Mouse (Mus musculus) gastrocnemius, postnatal 25 days (tissue): ENCODE data around the gene Gm9767. TPM values are rescaled to one million over a fixed set of nuclear protein-coding genes. Genes with fewer than 3 reads are reported as not detected.

Source experiments
- DNase-seq: peaks from one replicate; pipeline ENCODE4 v3.0.0; 2022
- long read RNA-seq, 2 experiments: library from polyadenylated mRNA; stranded (forward); transcript quantifications; one replicate each; pipeline ENCODE4 v2.0.0; 2021
- total RNA-seq, 2 experiments: library from RNA; stranded (reverse); gene quantifications; 1 replicate in 1 of 2; 2 replicates in 1 of 2; pipeline ENCODE4 v1.2.3; 2021

The Gm9767 gene
- not detected for total RNA-seq
- long read RNA-seq, experiment 1 = 0 reads
- long read RNA-seq, experiment 2 = 0 reads

DNA sequence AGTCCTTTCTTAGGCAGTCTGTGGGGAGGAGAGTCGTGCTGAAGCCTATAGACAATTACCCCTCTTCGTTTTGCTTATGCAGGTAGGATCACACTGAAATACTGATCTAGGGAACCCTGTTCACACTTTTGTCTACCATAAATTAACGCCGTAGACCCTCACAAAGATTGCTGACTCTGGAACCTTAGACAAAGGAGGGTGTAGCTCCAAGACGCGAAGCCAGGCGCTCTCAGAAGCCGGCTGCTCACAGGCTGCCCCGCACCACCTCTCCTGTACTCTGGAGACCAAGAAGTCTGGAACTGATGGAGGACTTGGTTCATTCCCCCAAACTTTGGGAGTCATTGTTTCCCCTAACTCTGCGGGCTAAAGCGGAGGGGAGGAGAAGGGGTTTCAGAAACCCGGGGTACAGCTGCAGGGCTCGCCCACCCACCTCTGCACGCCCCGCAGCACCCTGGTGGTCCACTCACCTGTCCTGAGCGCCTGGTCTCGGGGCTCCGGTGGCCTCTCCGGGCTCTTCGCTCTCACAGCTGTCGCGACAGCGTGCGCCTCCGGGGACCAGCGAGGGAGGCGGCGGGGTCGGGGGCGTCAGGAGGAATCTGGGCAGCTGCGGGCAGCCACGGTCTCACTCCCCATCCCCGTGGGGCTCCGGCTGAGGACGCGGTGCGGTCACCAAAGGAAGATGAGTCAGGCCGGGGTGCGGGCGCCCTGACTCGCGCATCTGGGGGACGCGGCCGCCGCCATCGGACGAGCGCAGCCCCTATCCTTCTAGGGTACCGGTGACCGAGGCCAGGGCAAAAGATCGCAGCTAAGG, at the start of gene Gm9767:
TSS of gene Gm9767 (plus strand) at position 585 of the 811 bp plus-strand sequence.
- DNase-seq = peak; percentile 6

DNA sequence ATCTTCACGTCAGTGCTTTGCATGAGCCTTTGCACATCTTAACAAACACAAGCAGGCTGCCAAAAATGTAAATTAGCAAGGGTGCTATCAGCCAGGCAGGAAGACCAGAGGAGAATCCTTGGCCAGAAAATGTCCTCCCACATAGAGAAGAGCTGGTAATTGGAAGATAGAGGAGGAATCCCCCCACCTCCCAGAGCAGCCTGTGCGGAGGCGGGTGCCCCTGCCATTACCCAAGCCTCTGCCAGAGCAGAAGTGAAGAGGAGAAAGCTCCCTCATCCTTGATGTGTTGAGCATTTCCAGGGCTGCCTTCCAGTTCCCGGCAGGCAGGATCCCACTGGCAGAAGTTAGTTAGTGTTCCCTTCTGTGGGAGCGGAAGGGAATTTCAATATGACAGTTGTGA, 43.1 kb upstream of the Gm9767 start:
- no peak for DNase-seq

DNA sequence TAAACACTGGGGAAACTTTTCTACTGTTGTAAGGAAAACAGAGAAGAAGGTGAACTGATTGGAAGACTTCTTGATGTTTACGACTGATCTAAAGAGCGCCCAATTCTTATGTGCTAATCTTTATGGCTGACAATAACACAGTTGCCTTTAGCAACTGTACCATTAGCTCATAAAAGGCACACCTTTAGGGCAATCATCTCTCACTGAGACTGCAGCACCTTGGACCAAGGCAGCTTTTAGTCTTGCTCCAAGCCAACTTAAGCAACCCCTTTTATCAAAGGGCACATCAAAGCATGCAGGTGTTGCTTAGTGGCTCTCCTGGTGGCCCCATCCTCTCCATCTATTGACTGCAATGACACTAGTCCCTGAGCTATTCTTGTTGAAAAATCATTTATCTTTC, 26.9 kb upstream of the Gm9767 start:
- no peak for DNase-seq

DNA sequence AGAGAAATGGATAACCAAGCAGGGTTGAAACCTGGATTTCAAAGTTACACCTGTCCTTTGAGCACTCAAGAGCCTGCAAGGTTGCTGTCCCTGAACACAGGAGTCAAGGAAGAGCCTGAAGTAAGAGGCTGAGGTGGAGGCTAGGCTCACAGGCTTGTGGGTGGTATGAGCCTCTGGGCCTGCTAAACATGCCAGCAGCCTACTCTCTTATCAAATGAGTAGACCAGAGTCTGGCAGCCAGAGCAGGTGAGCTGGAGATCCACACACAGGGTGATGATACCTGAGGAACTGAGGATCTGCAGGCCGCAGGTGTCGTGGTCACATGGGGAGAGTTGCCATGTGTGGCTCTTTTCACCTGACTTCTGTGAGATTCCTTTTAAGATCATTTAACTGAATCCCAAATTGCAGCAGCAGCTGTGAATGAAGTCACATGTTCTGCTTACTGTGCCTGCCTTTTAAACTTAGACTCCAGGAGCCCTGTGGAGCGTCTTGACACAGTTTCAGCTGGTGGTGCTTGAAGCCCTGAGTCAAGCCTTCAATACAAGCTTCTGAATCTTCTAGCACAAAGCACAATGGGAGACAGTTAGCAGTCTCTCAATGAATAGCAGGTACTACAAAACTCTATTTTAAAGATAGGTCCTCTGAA, 18.3 kb upstream of the Gm9767 start:
- DNase-seq = no peak

DNA sequence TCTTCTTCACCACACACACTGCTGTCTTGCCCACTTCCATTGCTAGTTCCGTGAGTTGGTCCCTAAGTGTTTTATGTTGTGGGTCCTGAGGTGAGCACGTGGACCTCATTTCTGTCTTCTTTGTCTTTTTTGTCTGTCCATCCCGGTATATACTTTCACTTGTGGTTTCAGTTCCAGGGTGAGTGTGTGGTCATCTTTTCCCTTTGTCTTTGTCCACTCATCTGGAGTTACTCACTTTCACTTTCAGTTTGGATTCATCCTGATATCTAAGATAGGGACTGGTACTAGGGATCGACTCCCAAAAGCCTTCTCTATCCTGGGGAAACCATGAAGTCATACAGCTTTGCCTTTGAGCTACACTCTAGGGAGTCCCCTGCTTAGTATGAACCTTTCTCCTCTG, 15.0 kb upstream of the Gm9767 start:
- DNase-seq = no peak

DNA sequence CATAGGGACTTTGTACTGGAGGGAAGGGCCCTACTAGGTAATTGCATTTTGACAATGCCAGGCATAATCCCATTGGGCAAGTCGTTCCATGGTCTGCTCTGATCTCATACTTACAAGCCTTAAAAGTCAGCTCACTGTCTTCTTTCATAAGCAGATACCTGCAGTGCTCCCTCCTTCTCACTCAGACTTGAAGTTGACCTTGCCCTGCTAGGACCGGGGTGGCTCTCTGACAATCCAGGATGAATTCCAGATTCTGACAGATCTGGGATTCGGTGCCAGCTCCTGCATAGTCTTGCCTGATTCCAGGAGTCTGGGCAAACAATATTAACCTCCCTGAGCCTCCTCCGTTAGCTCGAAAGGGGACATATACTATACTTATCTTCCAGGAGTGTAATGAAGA, 6.1 kb upstream of the Gm9767 start:
- no peak for DNase-seq

DNA sequence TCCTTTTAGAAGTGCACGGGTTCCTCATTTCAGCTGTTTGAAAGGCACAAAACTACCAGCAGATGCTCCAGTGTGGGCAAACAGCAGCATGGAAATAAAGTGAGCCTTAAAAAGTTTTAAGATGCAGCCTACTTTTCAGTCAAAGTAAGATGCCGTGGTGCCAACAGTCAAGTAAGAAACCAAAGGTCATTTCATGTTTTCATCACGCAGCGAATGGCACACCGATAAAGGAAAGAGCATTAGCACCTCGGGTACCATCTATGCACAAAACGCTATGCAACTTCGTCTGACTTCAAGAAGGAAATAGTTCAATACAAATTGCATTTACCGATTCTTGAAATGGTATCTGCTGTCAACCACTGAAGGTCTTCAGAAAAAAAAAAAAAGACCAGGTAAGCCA, 1.1 kb upstream of the Gm9767 start:
- no peak for DNase-seq

DNA sequence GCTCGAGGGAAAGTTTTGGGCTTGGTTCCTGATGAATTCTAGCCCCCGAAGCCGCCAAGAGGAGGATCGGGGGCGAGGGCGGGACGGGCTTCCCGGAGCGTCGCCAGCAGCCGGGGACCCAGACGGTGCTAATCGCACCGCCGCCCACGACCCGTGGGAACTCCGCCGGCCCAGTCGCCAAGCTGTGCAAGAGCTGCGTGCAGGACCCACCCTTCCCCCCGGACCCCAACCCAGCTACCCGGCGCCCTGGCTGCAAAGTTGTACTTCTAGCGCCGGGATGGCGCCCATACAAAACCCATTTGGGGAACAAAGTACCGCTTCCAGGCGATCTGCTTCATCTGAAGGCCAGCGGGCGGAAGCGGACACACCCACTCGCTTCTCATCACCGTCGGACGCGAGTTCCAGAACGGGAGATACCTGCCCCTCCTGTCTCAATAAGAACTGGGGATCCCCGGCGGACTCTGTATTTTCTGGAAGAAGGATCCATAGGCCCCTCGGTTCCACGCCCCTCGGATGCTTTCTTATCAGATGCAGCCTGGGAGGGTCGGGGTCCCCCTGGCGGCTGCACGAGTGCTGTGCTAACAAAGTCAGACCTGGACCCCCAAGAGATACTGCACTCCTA, 577 bp downstream of the Gm9767 start, which contains the start of gene Tmem200a:
TSS of gene Tmem200a (minus strand) at position 532 of the 622 bp plus-strand sequence.
- DNase-seq = peak; percentile 9

DNA sequence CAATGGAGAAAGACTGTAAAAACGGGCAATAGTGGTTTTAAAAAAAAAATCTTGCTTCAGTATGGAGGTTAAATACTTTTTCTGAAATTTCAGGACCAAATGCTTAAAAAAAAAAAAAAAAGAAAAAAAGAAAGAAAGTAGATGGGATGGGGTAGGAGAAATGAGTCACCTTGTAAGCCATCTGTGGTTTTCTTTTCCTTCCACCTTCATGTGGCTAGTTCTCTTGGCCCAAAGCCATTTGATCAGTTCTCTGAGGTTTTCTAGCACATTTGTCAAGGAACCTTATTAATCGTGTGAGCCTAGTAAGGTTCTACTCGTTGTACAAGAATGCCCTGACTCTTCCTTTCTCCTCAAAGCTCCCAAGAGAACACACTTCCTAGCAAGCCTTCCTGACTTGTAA, 1.6 kb downstream of the Gm9767 start:
- no peak for DNase-seq

DNA sequence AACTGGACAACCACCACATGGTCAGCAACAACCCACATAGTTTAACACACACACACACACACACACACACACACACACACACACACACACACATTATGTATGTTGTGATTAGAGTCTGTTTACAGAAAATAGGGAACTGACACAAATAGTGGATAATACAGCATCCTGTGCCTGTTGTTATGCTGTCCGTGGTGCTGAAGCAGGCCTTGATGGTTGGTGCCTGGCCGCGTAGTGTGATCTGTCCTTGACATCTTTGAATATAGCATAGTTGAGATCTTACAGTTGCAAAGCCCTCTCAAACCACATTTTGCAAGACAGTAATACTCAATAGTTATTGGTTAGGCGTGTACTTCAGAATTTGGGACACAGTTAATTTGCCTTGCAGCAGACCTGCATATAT, 4.0 kb downstream of the Gm9767 start:
- DNase-seq = no peak

DNA sequence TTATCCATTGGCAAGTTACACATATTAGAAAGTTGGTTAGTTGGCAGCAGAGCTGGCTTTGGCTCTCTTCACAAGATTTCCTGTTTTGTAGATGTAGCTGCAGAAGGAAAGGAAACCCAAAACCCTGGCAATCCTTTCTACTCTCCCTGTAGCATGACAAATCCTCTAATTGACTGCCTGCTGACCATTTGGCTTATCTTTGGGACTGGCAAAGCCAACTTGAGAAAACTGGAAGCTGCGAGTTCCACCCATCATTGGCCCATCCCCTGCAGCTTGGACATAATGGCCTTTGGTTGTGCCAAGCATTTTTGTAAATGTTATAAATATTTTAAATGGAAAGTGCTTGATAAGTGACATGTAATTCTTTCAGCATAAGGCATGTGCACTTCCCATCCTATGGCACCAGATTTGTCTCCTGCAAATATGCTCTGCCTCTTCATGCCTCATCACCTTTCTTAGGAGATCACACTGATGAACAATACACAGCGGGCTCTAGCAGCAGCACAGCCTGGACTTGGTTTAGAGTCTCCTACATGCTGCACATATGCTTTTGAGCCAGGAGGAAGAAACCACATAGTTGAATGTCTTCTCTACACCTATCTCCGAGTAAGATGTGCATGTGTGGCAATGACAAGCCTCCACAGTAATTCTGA, 25.4 kb downstream of the Gm9767 start:
- DNase-seq = no peak

DNA sequence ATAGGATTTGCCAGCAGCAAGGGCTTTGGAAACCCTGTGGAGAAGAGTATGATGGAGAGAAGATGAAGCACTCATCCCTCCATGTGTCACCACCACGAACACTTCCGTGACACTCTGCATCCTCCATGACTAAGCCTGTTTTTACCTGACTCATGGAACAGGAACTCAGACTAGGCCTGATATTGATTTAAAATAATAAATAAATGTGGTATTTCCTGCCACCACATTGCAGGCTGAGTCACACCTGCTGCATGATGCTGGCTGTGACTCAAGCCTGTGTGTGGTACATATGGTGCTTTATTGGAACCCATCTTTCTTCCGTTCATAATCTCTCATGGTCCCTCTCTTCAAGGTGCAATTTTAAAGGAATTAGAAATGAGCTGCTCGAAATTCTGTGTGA, 36.4 kb downstream of the Gm9767 start:
- DNase-seq = no peak

DNA sequence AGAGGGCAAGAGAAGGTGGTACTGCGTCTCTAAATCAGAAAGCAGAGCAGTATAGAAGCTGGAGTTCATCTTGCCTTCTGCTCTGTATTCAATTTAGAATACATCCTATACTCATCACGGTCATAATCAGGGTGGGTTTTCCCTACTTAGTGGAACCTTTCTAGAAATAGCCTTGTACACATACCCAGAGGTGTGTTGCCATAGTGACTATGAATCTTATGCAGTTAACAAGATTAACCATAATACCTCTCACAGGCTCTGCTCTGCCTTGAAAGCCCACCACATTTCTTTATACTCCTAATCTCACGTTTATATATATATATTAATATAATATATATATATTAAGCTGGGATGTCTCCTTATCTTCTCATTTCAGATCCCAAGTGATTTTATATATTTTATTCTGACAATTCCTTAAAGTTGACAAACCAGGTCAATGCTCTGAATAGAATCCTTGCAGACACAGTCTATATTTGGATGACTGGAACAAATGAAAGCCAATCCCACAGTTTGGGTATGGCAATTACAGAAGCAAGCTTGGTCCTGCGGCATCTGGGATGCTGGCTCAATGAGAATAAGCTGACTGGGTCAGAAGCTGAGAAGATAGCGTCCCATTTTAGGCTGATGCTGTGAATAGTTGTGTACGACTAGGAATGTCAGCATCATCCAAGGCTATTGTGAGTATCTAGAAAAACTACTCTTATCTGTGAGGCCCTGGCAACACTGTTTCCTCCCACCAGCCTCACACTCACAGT, 41.2 kb downstream of the Gm9767 start:
- no peak for DNase-seq

DNA sequence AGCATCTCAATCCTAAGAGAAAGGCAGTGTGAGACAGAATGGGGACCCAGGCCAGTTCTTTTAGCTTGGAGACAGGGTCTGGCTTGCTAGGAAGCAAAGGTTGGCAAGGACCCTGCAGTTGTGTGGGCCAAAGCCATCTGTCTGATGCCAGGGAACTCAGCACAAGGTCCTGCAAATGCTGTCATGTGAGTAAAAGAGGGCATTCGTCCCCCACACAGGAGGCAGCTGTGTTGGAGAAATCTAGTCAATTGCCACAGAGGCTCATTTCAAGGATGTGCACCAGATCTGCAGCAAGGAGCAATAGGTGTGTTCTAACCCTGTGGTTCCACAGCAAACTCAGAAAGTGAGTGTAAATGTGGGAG, 41.7 kb downstream of the Gm9767 start:
- DNase-seq = no peak

Other genes starting within 250 kb of the Gm9767 start
- gene Tmem200a, start 797 bp downstream of the Gm9767 start, total RNA-seq = under 1 TPM in 1 of 2 experiments, not detected in 1; 0.28 TPM
- gene Samd3, start 151.5 kb downstream of the Gm9767 start, total RNA-seq = not detected